Mouse (Mus musculus) MN1 (cell line): ENCODE data around the gene Spo11.

Experiments
- DNase-seq: peaks from one replicate; pipeline ENCODE4 v3.0.0-alpha.2; 2016; ENCODE audit warnings: low spot score

Spo11 gene

GRCm38 (mm10) chr2:173010220-173010717 lies 32.8 kb downstream of the Spo11 start:
- DNase-seq, result no peak

GRCm38 (mm10) chr2:173011440-173011839 lies 33.9 kb downstream of the Spo11 start:
- no peak for DNase-seq

GRCm38 (mm10) chr2:173014741-173015287 lies 37.3 kb downstream of the Spo11 start:
- DNase-seq, result no peak

GRCm38 (mm10) chr2:173017940-173018339 lies 40.4 kb downstream of the Spo11 start:
- no peak for DNase-seq

- DNase-seq, result peak; percentile 66
Observed at GRCm38 (mm10) chr2:173018618-173019017, 41.1 kb downstream of the Spo11 start.

- DNase-seq, result no peak
Observed at GRCm38 (mm10) chr2:173019322-173019721, 41.8 kb downstream of the Spo11 start.

GRCm38 (mm10) chr2:173019790-173020189 lies 42.3 kb downstream of the Spo11 start:
- no peak for DNase-seq

- no peak for DNase-seq
Observed at GRCm38 (mm10) chr2:173020430-173020829, 42.9 kb downstream of the Spo11 start, which contains the start of gene Rbm38. Rbm38 (plus strand) TSS chr2:173020498.

GRCm38 (mm10) chr2:173021633-173022055 lies 44.1 kb downstream of the Spo11 start:
- peak; percentile 93 for DNase-seq

- peak; percentile 47 for DNase-seq
Observed at GRCm38 (mm10) chr2:173022056-173022681, 44.7 kb downstream of the Spo11 start.

GRCm38 (mm10) chr2:173022813-173023212 lies 45.3 kb downstream of the Spo11 start:
- DNase-seq, result no peak

- no peak for DNase-seq
Observed at GRCm38 (mm10) chr2:173023371-173023851, 45.9 kb downstream of the Spo11 start.

- DNase-seq, result no peak
Observed at GRCm38 (mm10) chr2:173023966-173024365, 46.5 kb downstream of the Spo11 start.

GRCm38 (mm10) chr2:173024392-173024791 lies 46.9 kb downstream of the Spo11 start:
- DNase-seq, result no peak

- peak; percentile 60 for DNase-seq
Observed at GRCm38 (mm10) chr2:173024938-173025337, 47.4 kb downstream of the Spo11 start.

- no peak for DNase-seq
Observed at GRCm38 (mm10) chr2:173026286-173026685, 48.8 kb downstream of the Spo11 start.

- no peak for DNase-seq
Observed at GRCm38 (mm10) chr2:173026688-173027131, 49.2 kb downstream of the Spo11 start.

GRCm38 (mm10) chr2:173027169-173027823 lies 49.8 kb downstream of the Spo11 start:
- DNase-seq, result peak; percentile 14

GRCm38 (mm10) chr2:173027824-173028495 lies 50.5 kb downstream of the Spo11 start:
- peak; percentile 21 for DNase-seq

- no peak for DNase-seq
Observed at GRCm38 (mm10) chr2:173028508-173029031, 51.1 kb downstream of the Spo11 start.

GRCm38 (mm10) chr2:173030591-173031338 lies 53.3 kb downstream of the Spo11 start:
- DNase-seq, result no peak
